Mouse (Mus musculus) kidney, adult 2 months (tissue): ENCODE measurements around the gene Rai14. TPM values are rescaled to one million over a fixed set of nuclear protein-coding genes. Genes with fewer than 3 reads are reported as not detected.
A peak's percentile ranks its signal among the peaks of the same experiment; 100 is the strongest.

ENCODE experiments used
- DNase-seq: peaks from one replicate; pipeline ENCODE4 v3.0.0; 2021
- H3K27ac ChIP-seq: fragments of 200-500 bp; 2 replicates; pipeline ENCODE4 v1.5.1; 2012; ENCODE audit warnings: low read depth, low read length, control low read depth, inconsistent platforms; ENCODE audit not compliant: insufficient read depth
- H3K27me3 ChIP-seq: fragments of 200-500 bp; replicated peaks from 2 replicates; pipeline ENCODE4 v1.6.1; 2012; ENCODE audit warnings: mild to moderate bottlenecking, moderate library complexity, low read length, inconsistent platforms; ENCODE audit not compliant: control insufficient read depth, insufficient read depth
- H3K36me3 ChIP-seq: fragments of 200-500 bp; 2 replicates; pipeline ENCODE4 v1.6.1; 2012; ENCODE audit warnings: mild to moderate bottlenecking, moderate library complexity, low read length, inconsistent platforms; ENCODE audit not compliant: control insufficient read depth, insufficient read depth
- H3K4me1 ChIP-seq: fragments of 200-500 bp; 2 replicates; pipeline ENCODE4 v1.6.1; 2011; ENCODE audit warnings: low read length; ENCODE audit not compliant: control insufficient read depth, insufficient read depth
- H3K4me3 ChIP-seq: fragments of 200-500 bp; 2 replicates; pipeline ENCODE4 v1.5.1; 2011; ENCODE audit warnings: mild to moderate bottlenecking, low read depth, low read length, control low read depth; ENCODE audit not compliant: insufficient read depth
- CTCF ChIP-seq: fragments of 200-500 bp; conservative IDR thresholded peaks from 2 replicates; pipeline ENCODE4 v1.5.1; 2011; ENCODE audit warnings: low read depth, mild to moderate bottlenecking, control low read depth, low read length, moderate library complexity, mixed read lengths; ENCODE audit not compliant: insufficient read depth, insufficient read length
- POLR2A ChIP-seq: fragments of 200-500 bp; IDR thresholded peaks from one replicate; pipeline ENCODE4 v1.6.1; 2011; ENCODE audit warnings: low read depth, low read length, control low read depth
- WGBS: fragments of 180-500 bp; shearing (Covaris S2); methylation state at CpG from one replicate; pipeline ENCODE4 v1.1.7; 2018; 5-methylcytosine and 5-hydroxymethylcytosine counted together
- polyA plus RNA-seq: library from polyadenylated mRNA; depleted of rRNA; stranded (reverse); fragments of >200 nt; gene quantifications from 2 replicates; pipeline ENCODE4 v1.2.3, GENCODE M21; 2012

The Rai14 gene
- polyA plus RNA-seq, 1 experiment = 8.9 TPM

DNA sequence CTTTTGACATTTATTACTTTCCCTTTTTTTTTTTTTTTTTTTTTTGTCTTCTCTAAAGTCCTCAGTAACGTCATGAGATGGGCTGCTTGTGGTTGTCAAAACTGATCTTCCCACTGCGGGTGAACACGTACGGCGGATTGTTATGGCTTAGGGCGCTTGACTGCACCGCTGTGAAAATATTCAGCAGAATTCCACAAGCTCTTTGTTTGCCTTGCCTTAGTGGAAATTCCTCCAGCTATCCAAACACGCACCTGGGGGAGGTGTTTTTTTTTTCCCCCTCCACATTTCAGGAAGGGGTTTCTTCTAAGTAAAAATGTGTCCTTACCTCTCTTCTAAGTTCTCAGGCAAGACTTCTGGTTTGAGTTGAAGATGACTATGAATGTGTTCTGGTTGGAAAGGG, 6.2 kb upstream of the Rai14 start:
- H3K27me3 ChIP-seq = no peaks in the 10 kb centered on the region
- no peaks in the 10 kb centered on the region; the same call in 1 of the 2 replicates for H3K4me1 ChIP-seq
- no peak overlapping the region for H3K4me3 ChIP-seq
- no peak for DNase-seq
- no peaks in the 10 kb centered on the region for H3K36me3 ChIP-seq
- no peak overlapping the region for H3K27ac ChIP-seq
- 73% methylated on average over 8 of the region's 8 CpGs for WGBS
- TF ChIP-seq POLR2A (no peak), CTCF (no peak)

DNA sequence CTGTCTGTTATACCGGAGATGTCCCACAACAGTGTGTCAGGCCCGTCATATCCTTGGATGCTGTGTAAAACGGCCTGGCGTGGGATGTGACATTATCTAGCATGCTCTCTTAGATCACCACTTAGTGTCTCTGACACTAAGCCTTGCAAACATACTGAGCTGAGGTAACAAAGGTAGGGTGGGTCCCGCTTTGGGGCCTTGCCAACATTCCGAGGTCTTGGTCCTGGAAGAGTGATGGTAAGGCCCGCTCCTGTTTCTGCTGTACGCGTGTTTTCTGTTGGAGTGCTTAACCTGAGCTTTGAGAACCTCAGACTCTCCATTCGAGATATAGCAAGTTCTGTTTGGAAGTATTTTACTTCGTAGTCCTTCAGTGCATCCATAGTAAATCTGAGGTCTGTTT, 5.8 kb upstream of the Rai14 start:
- Histone ChIP-seq H3K4me1 (no peaks in the 10 kb centered on the region; the same call in 1 of the 2 replicates), H3K27ac (no peak overlapping the region), H3K36me3 (no peaks in the 10 kb centered on the region), H3K27me3 (no peaks in the 10 kb centered on the region), H3K4me3 (no peak overlapping the region)
- TF ChIP-seq CTCF = no peak
- TF ChIP-seq POLR2A = no peak
- WGBS = 83% methylated on average over 11 of the region's 11 CpGs
- DNase-seq = no peak

DNA sequence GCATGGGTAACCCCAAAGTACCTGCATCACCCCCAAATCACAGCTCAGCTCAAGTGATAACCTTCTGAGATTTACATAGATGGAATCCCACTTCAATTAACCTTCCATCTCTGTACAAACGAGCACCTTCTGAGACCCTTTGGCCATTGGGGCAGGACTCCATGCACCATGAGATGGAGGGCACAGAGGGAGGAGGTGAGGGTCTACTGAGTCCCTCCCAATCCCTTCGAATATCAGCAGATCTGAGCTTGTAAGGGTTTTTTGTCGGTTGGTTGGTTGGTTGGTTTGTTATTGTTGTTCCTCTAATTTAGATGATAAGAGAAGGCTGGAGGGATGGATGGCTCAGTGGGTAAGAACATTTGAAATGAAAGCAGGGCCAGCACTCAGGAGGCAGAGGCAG, 5.1 kb upstream of the Rai14 start:
- no peak for DNase-seq
- Histone ChIP-seq H3K27me3 (no peaks in the 10 kb centered on the region), H3K36me3 (no peaks in the 10 kb centered on the region), H3K4me1 (no peaks in the 10 kb centered on the region; the same call in 1 of the 2 replicates), H3K27ac (no peak overlapping the region), H3K4me3 (no peak overlapping the region)
- TF ChIP-seq CTCF (no peak), POLR2A (no peak)
- 87% methylated on average over 3 of the region's 3 CpGs for WGBS

GRCm38 (mm10) chr15:10718763-10719162, 4.3 kb upstream of the Rai14 start:
- H3K4me3 ChIP-seq = no peak overlapping the region
- H3K4me1 ChIP-seq = no peaks in the 10 kb centered on the region; the same call in 1 of the 2 replicates
- no peaks in the 10 kb centered on the region for H3K27me3 ChIP-seq
- H3K27ac ChIP-seq = no peak overlapping the region
- 68% methylated on average over 10 of the region's 10 CpGs for WGBS
- H3K36me3 ChIP-seq = no peaks in the 10 kb centered on the region
- no peak for TF ChIP-seq POLR2A
- TF ChIP-seq CTCF = no peak
- DNase-seq = no peak

- no peak for DNase-seq
These were observed 2.9 kb upstream of the Rai14 start for GRCm38 (mm10) chr15:10717284-10717683.

GRCm38 (mm10) chr15:10715966-10716365, 1.5 kb upstream of the Rai14 start:
- Histone ChIP-seq H3K36me3 (no peaks in the 10 kb centered on the region), H3K27me3 (no peaks in the 10 kb centered on the region), H3K4me1 (0 out of 2 replicates have a peak, but pooled peaks cover 3% of the 10 kb centered on the region), H3K27ac (no peak overlapping the region), H3K4me3 (no peak overlapping the region)
- no peak for DNase-seq
- WGBS = 63% methylated on average over 5 of the region's 5 CpGs
- no peak for TF ChIP-seq POLR2A
- no peak for TF ChIP-seq CTCF

More at GRCm38 (mm10) chr15:10717284-10717683, 2.9 kb upstream of the Rai14 start:
- TF ChIP-seq CTCF = no peak
- Histone ChIP-seq H3K27me3 (no peaks in the 10 kb centered on the region), H3K36me3 (no peaks in the 10 kb centered on the region), H3K4me3 (no peak overlapping the region), H3K27ac (no peak overlapping the region), H3K4me1 (0 out of 2 replicates have a peak, but pooled peaks cover under 1% of the 10 kb centered on the region)
- 94% methylated on average over 1 of the region's 1 CpGs for WGBS

DNA sequence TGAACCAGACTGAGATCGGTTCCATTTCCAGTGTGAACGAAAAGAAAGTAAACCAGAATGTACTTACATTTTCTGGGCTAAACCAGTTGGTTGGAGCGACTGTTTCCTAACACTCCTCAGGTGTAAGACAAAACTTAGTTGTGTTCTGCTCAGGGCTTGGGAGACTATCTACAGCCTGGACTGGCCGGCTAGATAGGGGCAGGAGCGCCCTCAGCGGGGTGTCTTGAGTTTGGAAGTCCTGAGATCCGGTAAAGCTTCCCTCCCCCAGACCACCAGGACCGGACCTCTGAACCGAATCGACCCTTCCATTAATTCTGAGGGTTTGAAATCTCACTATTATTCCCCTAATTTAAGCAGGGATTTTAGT, 698 bp upstream of the Rai14 start:
- Histone ChIP-seq H3K36me3 (no peaks in the 10 kb centered on the region), H3K4me3 (peak overlapping the region; percentile 91), H3K27me3 (no peaks in the 10 kb centered on the region), H3K4me1 (0 out of 2 replicates have a peak, but pooled peaks cover 3% of the 10 kb centered on the region), H3K27ac (peak overlapping the region; percentile 94)
- 1% methylated on average over 10 of the region's 10 CpGs for WGBS
- DNase-seq = peak; percentile 82
- no peak for TF ChIP-seq POLR2A
- peak; percentile 34; the same call in 1 of the 2 replicates for TF ChIP-seq CTCF
